Mouse (Mus musculus) CD4-positive, CD25-positive, alpha-beta regulatory T cell, adult 4 months (primary cell): ENCODE data around the gene Gse1. TPM values are rescaled to one million over a fixed set of nuclear protein-coding genes. Genes with fewer than 3 reads are reported as not detected.

Experiments used
- ATAC-seq: one replicate; pipeline ENCODE4 v1.8.0; 2017
- polyA plus RNA-seq, 2 experiments: library from polyadenylated mRNA; unstranded; fragments of 100-300 nt; shearing (Covaris generic); gene quantifications; one replicate each; pipeline ENCODE4 v1.2.1; 2017

Gse1 gene
- polyA plus RNA-seq, 2 experiments from 2014 or later, result 2.2 to 4.2 TPM

DNA sequence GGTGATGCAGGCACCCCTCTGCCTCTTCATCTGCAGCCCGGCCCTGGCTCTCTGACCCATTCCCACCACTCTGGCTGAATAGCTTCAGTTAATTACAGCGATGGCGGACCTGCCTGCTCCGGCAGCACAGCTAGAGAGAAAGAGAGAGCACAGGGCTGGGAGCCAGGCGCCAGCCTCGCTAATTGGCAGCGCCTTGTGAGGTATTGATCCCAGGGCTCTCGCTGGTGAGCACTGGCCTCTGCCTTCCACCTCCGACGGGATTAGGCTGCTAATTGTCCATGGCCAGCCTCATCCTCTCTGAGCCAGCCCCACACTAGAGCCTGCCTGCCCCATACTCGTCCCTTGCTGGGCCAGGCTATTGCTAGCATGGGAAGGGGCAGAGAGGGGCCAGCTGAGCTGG lies 331.4 kb downstream of the Gse1 start:
- no peak for ATAC-seq

DNA sequence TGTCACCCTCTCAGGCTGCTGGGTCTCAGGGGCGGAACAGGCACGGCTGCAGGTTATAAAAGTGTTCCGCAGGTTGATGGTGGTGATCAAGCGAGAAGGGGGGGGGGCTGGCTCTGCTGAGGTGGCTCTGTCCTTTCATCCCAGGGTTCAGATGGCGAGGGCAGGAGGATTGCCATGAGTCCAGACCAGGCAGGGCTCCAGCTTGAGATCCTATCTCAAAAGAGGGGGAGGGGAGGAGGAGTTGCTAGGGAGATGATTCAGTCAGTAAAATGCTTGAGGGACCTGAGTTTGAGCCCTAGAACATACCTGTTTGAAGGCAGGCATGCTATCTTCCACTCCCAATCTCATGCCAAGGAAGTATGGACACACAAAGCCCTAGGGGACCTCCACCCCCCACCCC lies 332.3 kb downstream of the Gse1 start:
- ATAC-seq, result no peak

DNA sequence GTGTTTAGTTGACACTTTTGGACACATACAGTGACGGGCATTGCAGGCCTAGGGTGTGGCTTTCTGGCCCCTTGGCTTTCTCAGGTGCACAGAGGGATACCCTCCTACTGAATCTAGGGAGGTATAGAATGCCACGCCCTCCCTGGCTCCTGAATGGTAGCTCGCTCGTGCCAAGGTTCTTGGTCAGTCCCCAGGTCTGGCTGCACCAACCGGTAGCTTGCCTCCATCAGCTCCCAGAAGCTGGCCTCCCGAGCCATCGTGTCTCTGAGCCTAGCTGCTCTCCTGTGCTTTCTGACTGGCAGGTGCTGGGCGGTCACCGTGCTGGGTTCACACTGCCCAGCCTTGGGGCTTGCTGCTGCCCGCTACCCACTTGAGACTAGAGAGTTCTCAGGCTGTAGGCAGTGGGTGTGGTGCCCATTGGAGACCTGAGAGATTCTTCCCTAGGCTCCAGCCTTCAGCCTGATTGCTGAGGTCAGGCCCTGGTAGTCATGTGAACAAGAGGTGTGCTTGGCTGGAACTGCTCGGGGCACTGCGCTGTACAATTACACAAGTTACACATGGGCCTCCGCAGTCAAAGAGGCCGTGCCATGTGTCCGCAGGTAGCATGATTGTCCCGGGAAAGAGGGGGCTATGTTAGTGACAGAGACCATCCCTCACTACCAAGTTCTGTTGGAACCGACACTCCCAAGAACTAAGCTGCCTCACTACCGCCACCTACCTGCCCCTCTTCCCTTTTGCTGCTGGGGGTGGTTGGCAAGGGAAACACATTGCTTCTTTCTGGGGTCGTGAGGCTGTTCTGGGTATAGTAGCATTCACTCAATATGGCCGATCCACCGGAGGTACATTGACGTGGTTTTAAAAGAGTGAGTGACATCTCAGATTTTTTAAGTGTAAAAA lies 333.5 kb downstream of the Gse1 start:
- no peak for ATAC-seq

DNA sequence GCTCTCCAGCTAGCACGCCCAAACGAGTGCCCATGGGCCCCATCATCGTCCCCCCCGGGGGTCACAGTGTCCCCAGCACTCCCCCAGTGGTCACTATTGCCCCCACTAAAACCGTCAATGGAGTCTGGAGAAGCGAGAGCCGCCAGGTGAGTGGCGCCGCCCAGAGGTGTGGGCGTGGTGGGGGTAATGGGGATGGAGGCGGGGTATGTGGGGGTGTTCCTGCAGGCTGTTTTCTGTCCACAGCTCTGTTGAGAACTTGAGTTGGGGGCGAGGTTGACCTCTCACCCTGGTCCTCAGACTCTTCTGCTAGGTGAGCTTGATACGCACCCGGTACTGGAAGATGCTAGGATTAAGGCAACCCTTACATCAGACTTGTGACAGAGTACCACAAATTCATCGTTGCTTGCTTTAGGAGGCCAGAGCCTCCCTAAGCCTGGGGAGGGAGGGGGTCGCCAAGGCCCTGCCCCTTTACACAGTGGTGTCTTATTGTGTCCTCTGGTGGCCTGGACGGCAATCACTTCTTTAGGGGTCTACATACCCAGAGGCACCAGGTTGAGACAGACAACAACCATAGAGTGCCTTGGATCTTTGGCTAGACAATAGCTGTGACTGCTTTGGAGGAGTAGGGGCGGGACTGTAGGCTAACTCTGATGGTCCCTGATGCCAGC lies 334.6 kb downstream of the Gse1 start:
- no peak for ATAC-seq

DNA sequence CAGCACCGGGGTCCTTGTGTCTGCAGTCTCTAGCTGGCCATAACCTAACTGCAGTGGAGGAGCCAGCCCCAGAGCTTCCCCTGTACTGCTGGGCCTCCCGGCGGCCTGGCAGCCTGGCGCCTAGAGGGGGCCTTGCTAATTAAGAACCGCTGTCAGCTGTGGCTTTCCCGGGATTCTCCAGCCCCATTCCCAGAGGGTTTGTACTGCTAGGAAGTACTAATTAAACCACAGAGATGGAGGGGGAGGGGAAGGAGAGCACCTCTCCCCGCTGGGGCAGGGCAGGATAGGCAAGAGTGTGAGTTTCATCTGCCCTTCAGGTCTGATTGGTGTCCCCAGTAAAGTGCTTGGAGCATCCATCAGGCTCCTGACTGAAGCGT lies 335.1 kb downstream of the Gse1 start:
- ATAC-seq, result no peak

DNA sequence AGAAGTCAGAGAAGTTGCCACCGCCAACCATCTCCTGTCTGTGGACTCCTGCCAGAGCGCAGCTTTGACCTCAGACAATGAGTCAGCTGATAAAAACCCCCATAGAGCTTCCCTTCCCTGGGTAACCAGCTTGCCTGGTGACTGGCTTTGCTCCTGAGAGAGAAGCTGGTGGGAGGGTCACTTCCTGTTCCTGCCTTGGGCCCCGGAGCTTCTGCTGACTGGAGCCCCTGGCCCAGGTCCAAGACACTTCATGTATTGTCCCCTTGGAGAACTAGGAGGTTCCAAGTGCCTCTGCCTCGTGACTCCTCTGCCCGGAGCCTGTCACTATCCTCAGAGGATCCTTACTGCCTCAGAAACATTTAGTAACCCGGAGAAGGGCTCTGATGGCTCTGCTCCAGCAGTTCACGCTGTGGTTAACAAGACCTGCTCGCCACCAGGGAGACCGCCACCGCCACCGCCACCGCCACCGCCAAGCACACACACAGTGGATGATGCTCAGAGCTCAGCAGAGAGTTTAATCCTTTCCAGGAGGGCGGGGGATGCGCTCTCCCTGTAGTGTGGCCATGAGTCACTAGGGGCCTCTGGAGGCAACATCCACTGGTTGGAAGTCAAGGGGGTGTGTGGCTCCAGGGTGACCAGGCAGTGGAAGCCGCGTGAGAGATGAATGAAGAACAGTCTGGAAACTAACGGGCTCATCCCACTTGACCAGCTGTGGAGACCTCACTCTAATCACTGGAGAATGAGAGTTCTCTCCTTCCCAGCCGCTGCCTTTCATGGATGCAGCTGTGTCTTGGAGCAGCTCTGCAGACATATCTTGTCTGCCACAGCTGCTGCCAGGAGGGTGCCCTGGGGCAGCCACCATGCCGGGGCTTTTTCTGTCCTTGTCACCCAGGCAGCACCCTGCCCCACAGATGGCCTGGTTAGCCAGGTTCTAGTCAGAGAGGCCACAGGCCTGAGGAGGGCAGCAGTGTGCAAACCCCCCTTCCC lies 335.9 kb downstream of the Gse1 start:
- ATAC-seq, result peak; percentile 70

DNA sequence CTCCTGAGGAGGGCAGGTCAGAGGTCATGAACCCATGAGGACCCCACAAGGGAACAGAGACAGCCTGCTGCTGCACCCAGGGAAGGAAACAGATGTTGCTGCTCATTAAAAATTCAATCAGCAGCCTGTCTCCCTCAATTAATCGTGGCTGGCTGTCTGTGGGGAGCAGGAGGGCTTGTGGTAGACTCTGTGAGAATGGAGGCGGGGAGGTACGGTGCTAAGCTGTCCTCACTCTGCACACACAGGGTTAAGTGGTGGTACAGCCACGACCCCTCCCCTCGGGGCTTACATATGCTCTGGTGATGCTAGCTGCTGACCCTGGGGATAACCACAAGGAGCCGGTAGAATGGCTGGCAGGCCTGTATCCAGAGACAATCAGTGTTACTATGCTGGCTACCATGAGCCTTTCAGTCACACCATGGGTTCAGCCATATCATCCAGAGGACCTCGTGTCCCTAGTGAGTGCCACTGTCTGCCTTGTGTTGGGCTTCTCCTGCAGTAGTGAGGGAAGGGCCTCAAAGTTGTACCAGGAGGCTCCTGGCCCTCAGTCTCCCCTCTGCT lies 337.0 kb downstream of the Gse1 start:
- no peak for ATAC-seq

DNA sequence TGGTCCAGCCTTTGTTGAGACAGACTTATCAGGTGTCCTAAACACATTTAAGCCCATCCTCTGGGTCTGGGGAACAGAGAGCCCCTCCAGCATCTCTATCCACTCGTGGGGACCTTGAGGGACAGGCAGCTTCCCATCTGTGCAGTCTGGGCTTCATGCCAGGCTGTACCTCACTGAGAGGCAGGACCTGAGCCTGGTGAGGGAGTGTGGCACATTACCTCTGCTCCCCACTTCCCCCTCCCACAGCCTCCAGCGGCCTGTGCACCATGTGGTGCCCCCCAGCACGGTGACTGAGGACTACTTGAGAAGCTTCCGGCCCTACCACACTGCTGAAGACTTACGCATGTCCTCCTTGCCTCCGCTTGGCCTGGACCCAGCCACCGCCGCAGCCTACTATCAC lies 338.4 kb downstream of the Gse1 start:
- no peak for ATAC-seq

DNA sequence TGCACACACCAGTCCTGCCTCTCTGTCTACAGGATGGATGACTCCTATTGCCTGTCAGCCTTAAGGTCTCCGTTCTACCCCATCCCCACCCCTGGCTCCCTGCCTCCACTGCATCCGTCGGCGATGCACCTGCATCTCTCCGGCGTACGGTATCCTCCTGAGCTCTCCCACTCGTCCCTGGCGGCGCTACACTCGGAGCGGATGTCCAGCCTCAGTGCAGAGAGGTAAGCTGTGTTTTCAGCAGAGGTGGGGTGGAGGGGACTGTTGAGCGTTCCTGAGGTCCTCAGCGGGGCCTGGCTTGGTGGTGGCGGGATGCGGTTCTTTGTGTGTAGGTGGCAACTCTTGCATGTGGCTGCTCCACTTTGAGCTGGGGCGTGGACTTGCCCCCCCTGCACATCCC lies 339.5 kb downstream of the Gse1 start:
- ATAC-seq, result no peak

DNA sequence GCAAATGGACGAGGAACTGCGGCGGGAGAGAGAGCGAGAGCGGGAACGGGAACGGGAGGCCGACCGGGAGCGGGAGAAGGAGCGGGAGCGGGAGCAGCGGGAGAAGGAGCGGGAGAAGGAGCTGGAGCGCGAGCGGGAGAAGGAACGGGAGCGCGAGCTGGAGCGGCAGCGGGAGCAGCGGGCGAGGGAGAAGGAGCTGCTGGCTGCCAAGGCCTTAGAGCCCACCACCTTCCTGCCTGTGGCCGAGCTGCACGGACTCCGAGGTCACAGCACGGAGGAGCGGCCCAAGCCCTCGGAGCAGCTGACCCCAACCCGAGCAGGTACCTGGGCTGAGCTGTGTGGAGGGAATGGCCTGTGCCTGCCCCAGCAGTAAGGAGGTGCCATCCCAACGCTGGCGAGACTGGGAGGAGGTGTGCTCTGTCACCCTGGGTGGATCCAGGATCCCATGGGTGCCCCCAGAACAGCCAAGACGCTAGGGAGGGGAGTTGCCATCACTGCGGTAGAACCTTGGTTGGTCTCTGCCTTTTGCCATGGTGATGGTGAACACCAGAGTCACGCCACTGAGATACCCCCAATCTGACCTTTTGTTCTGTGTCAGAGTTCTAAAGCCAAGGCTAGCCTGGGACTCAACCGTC lies 340.0 kb downstream of the Gse1 start:
- no peak for ATAC-seq

DNA sequence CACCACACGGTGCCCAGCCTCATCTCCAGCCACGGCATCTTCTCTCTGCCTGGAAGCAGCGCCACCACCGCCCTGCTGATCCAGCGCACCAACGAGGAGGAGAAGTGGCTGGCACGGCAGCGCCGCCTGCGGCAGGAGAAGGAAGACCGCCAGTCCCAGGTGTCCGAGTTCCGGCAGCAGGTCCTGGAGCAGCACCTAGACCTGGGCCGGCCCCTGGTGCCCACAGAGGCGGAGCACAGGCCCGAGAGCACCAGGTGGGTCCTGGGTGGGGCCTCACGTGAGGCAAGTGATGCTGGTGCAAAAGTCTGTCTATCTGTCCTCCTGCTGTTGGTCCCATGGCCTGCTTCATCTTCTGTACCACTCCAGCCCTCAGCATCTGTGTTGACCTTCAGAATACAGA lies 340.9 kb downstream of the Gse1 start:
- ATAC-seq, result no peak

DNA sequence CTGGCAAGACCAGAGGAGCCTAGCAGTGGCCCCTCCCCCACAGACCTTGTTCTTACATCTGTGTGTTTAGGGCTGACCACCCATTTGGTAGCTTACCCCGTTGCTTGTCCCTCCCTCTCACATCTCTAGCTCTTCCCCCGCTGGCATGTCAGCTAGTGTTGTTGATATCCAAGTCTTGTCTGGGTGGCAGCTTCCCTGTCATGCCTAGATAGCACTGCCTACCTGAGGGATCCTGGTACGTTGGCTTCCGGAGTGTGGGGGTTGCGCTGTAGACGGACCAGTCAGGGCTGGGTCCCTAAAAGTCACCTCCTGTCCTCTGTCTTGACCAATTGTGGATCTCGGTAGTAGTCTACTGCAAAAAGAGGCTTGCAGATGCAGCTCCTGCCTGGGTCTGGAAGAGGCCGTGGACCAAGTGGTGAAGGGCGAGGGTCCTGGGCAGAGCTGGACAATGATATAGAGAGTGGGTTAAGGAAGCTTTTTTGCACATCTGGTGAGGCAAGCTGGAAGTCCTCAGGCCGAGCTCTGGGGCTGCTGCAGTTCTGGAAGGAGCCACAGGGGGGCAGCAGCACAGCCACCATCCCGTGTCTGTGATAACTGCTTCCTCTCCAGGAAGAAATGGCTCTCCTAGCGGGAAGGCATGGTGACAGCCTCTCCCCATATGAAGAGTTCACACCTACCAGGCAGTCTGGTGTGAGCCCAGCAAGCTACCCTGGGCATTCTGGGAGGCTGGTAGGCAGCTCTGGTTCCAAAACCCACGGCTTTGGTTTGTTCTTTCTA lies 341.9 kb downstream of the Gse1 start:
- ATAC-seq, result peak; percentile 74

DNA sequence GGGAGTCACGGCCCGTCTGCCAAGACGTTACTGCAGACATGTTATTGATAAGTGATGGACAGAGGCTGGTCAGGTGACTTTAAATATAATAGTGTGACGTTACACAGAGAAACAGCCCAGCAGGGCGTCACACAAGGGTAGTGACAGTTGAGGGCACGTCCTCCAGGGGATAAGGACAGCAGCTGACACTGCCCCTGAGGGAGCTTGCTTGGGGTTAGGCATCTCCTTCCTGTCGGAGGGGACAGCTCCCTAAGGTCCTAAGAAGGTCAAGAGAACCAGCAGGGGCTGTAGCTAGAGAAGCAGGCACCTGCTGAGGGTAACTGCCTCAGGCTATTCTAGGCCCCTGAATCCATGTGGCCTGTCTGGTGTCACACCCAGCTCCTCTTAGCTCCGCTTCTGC lies 343.3 kb downstream of the Gse1 start:
- no peak for ATAC-seq

DNA sequence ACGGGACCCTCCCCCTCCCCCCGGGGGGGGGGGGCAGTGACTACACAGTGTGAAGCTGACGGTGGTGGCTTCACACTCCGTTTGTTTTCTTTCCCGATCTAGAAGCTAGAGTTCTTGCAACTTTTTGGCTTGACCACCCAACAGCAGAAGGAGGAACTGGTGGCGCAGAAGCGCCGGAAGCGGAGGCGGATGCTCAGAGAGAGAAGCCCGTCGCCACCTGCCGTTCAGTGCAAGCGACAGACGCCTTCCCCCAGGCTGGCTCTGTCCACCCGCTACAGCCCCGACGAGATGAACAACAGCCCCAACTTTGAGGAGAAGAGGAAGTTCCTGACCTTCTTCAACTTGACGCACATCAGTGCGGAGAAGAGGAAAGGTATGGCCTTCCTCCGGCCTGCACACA lies 344.3 kb downstream of the Gse1 start:
- ATAC-seq, result no peak

DNA sequence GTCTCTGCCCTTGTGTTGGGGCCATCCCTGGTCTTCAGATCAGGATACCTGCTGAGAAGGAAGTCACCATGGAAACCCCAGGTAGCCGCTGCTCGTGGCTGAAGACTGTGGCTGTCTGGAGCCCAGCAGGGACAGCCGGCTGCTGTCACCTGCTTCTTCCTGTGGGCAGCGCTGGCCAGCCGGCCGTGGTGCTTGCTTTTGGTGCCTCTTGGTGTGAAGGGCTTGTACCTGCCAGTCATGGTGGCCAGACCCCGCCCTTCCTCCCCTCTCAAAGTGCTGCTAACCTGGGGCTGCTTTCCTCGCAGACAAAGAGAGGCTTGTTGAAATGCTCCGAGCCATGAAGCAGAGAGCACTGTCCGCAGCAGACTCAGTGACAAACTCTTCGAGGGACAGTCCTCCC lies 345.6 kb downstream of the Gse1 start:
- no peak for ATAC-seq

DNA sequence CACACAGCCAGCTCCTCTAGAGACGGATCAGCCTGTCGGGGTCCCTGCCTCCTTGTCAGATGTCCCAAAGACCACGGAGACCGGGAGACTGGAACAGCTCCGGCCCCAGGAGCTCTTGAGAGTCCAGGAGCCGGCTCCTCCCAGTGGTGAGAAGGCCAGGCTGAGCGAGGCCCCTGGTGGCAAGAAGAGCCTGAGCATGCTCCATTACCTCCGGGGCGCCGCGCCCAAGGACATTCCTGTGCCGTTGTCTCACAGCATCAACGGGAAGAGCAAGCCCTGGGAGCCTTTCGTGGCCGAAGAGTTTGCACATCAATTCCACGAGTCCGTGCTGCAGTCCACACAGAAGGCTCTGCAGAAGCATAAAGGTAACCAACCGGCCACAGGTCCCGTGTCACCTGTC lies 346.7 kb downstream of the Gse1 start:
- ATAC-seq, result no peak

DNA sequence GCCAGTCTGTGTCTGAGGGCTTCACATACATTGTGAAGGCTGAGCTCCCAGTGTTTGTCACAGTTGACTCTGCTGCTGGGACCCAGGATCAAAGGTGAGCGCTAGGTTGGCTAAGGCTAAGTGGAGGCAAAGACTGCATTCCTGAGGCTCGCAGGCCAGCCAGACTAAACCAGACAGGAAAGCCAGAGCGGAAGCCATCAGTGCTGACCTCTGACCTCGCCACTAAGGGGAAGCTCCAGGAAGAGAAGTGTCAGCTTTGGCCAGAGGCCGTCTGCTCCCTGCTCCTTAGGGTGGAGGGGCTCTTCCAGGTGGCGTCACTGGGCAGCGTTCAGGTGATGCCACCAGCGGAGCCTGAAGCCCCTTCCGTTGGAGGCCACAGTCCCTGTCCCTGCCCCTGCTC lies 347.5 kb downstream of the Gse1 start:
- ATAC-seq, result no peak

DNA sequence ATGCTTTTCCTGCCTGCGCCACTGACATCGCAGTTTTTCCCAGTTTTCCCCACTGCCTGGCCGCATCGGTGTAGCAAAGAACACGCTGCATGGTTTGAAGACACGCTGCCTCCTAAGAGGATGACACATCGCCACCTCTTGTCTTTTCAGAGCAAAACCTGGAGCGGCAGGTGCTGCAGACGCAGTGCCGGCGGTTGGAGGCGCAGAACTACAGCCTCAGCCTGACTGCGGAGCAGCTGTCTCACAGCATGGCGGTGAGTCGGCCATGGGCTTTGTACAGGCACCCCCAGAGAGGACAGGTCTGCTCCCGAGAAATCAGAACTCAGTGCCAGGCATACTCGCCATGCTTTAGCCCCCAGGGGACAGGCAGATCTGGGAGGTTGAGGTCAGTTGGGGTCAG lies 349.6 kb downstream of the Gse1 start:
- no peak for ATAC-seq

DNA sequence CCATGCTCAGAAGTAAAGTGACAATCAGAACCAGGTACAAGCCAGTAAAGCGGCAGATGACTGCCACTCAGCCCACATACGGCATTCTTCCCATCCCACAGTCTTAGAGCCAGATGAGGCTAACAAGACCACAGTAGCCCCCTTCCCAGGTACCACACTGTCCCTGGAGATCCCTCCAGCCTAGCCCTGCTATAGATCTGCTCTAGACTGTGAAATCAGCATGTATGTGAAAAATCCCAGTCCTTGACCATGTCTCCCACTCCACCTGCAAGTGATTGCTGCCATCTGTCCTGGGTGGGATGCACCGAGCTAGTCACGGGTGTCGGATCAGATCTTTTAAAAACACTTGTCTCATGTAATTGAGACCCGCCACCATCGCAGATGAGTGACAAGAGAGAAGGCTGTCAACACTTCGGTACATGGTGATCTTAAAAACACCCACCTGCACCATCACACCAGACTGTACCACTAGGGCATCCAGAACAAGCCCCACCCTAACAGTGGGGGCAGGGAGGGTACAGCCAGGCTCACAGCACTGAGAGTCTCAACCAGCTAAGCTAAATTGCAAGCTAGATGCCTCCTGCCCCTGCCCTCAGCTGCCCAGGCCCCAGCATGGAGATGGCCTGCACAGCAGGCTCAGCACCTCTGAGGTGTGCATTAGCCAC lies 352.2 kb downstream of the Gse1 start:
- ATAC-seq, result no peak

DNA sequence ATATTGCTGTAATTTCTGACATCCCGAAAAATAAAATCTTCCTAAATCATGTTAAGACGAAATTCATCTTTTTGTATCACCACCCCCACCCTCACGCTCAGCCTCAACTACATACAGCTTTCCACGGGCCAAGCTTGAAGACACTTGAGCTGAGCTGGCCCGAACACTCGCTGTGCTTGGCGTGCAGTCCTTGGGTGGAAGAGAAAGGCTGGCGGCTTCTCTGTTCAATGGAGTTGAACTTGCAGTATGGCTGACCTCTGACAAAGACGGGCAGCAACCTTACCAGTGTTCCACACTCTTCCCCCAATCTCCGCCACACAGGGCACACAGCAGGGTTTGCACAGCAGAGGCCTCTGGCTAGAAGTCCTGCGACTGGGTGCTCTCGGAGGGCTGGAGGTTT lies 353.1 kb downstream of the Gse1 start:
- no peak for ATAC-seq

DNA sequence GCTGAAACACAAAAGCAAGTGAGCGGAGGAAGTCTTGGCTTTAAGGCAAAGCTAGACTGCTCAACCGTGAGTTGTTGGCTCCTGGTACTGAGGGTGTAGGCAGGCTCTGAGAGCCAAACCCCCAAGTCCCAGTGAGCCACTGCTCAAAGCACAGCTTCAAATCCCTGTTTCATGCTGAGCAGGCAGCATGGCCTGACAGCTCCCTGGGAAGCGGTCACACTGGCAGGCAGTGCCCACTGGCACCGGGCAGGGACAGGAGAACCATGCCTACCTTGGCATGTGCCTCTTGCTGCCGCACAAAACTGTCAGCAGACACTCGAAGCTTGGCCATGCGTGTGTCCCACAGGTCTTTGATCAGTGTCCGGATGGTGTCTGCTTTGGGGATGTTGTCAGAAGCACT lies 353.6 kb downstream of the Gse1 start:
- ATAC-seq, result no peak
